Mouse (Mus musculus) neural tube, embryonic 11.5 days (tissue): ENCODE results near the gene Ss18l1. TPM values are rescaled to one million over a fixed set of nuclear protein-coding genes. Genes with fewer than 3 reads are reported as not detected.
A peak's percentile ranks its signal among the peaks of the same experiment; 100 is the strongest.

ENCODE experiments used
- ATAC-seq: fragments of 200-750 bp; cut with Nextera tagmentation; 2 replicates; pipeline ENCODE4 v1.8.0; 2017; ENCODE audit warnings: moderate number of reproducible peaks, mild to moderate bottlenecking, moderate TSS enrichment, moderate library complexity; ENCODE audit not compliant: insufficient read depth, low FRiP score, low TSS enrichment
- DNase-seq: peaks from one replicate; pipeline ENCODE4 v3.0.0-alpha.2; 2015; ENCODE audit warnings: low spot score
- H3K27ac ChIP-seq: fragments of 300-500 bp; sonication (generic); 2 replicates; pipeline ENCODE4 v1.5.1; 2014; ENCODE audit warnings: low read depth, mild to moderate bottlenecking, low read length
- H3K27me3 ChIP-seq: fragments of 300-500 bp; sonication (generic); 2 replicates; pipeline ENCODE4 v1.6.1; 2014; ENCODE audit warnings: mild to moderate bottlenecking, low read length, mixed read lengths; ENCODE audit not compliant: control insufficient read depth, insufficient read depth
- H3K36me3 ChIP-seq: fragments of 300-500 bp; sonication (generic); 2 replicates; pipeline ENCODE4 v1.6.1; 2014; ENCODE audit warnings: mild to moderate bottlenecking, low read length, moderate library complexity, mixed read lengths; ENCODE audit not compliant: control insufficient read depth, insufficient read depth
- H3K4me1 ChIP-seq: fragments of 300-500 bp; sonication (generic); 2 replicates; pipeline ENCODE4 v1.6.1; 2014; ENCODE audit warnings: low read length, mixed read lengths; ENCODE audit not compliant: control insufficient read depth, insufficient read depth
- H3K4me2 ChIP-seq: fragments of 300-500 bp; sonication (generic); 2 replicates; pipeline ENCODE4 v1.6.1; 2014; ENCODE audit warnings: low read depth, mild to moderate bottlenecking, moderate library complexity
- H3K4me3 ChIP-seq: fragments of 300-500 bp; sonication (generic); 2 replicates; pipeline ENCODE4 v1.5.1; 2014; ENCODE audit warnings: low read depth, low read length
- H3K9ac ChIP-seq: fragments of 300-500 bp; sonication (generic); 2 replicates; pipeline ENCODE4 v1.6.1; 2014; ENCODE audit warnings: mild to moderate bottlenecking, low read length
- H3K9me3 ChIP-seq: fragments of 300-500 bp; sonication (generic); 2 replicates; pipeline ENCODE4 v1.6.1; 2016; ENCODE audit warnings: low read length; ENCODE audit not compliant: control insufficient read depth
- WGBS: fragments of 180-500 bp; shearing (Covaris S2); extraction: QIAGEN DNeasy Blood & Tissue Kit; methylation state at CpG from one replicate; pipeline ENCODE4 v1.1.7; 2014; 5-methylcytosine and 5-hydroxymethylcytosine counted together
- polyA plus RNA-seq: library from polyadenylated mRNA; unstranded; fragments of >200 nt; fragmentation: Nextera tagmentation; extraction: Ambion mirVana; gene quantifications from 2 replicates; pipeline ENCODE4 v1.2.1, GENCODE M21; 2014

The Ss18l1 gene
- polyA plus RNA-seq, 1 experiment from 2014 or later, result 20.9 TPM

- Histone ChIP-seq H3K36me3 (no peaks in the 10 kb centered on the region), H3K27ac (peak within 1 kb of the TSS; percentile 75; the same call in 1 of the 2 replicates), H3K4me3 (peak within 1 kb of the TSS; percentile 73), H3K9ac (peak within 1 kb of the TSS; percentile 79), H3K4me1 (peaks cover 9% of the 10 kb centered on the region; the same call in 1 of the 2 replicates), H3K27me3 (no peaks in the 10 kb centered on the region), H3K9me3 (no peaks in the 10 kb centered on the region), H3K4me2 (peak within 1 kb of the TSS; percentile 90)
- peak; percentile 95 for ATAC-seq
- 6% methylated on average over 58 of the region's 58 CpGs for WGBS
- DNase-seq, result peak; percentile 94
Measured at GRCm38 (mm10) chr2:180070481-180071453, 28.5 kb downstream of the Ss18l1 start, which contains the start of gene Mtg2. Gene Mtg2, plus strand, starts transcription at chr2:180070588.

GRCm38 (mm10) chr2:180071671-180072070 is 29.4 kb downstream of the Ss18l1 start:
- WGBS, result 89% methylated on average over 2 of the region's 2 CpGs
- H3K4me2 ChIP-seq, result no peak overlapping the region
- no peaks in the 10 kb centered on the region for H3K9me3 ChIP-seq
- DNase-seq (no peak), ATAC-seq (no peak)
- H3K36me3 ChIP-seq, result no peaks in the 10 kb centered on the region
- H3K4me3 ChIP-seq, result no peak overlapping the region
- H3K9ac ChIP-seq, result no peak overlapping the region
- peaks cover 9% of the 10 kb centered on the region; the same call in 1 of the 2 replicates for H3K4me1 ChIP-seq
- no peak overlapping the region for H3K27ac ChIP-seq
- H3K27me3 ChIP-seq, result no peaks in the 10 kb centered on the region

GRCm38 (mm10) chr2:180072886-180073285 is 30.6 kb downstream of the Ss18l1 start:
- Histone ChIP-seq H3K27me3 (no peaks in the 10 kb centered on the region), H3K9me3 (no peaks in the 10 kb centered on the region), H3K4me3 (no peak overlapping the region), H3K9ac (no peak overlapping the region), H3K36me3 (no peaks in the 10 kb centered on the region), H3K27ac (no peak overlapping the region), H3K4me1 (peaks cover 9% of the 10 kb centered on the region; the same call in 1 of the 2 replicates), H3K4me2 (no peak overlapping the region)
- ATAC-seq (no peak), DNase-seq (no peak)
- 94% methylated on average over 7 of the region's 7 CpGs for WGBS

GRCm38 (mm10) chr2:180077622-180078021 is 35.3 kb downstream of the Ss18l1 start:
- no peaks in the 10 kb centered on the region for H3K27me3 ChIP-seq
- WGBS, result 70% methylated on average over 3 of the region's 3 CpGs
- no peak overlapping the region for H3K9ac ChIP-seq
- ATAC-seq (no peak), DNase-seq (no peak)
- no peaks in the 10 kb centered on the region for H3K9me3 ChIP-seq
- no peak overlapping the region for H3K27ac ChIP-seq
- H3K36me3 ChIP-seq, result no peaks in the 10 kb centered on the region
- no peaks in the 10 kb centered on the region for H3K4me1 ChIP-seq
- H3K4me2 ChIP-seq, result no peak overlapping the region
- H3K4me3 ChIP-seq, result no peak overlapping the region

GRCm38 (mm10) chr2:180080680-180081079 is 38.4 kb downstream of the Ss18l1 start:
- no peak for DNase-seq
- Histone ChIP-seq H3K36me3 (no peaks in the 10 kb centered on the region), H3K4me2 (no peak overlapping the region), H3K4me3 (no peak overlapping the region), H3K27me3 (no peaks in the 10 kb centered on the region), H3K27ac (no peak overlapping the region), H3K9ac (no peak overlapping the region), H3K4me1 (no peaks in the 10 kb centered on the region), H3K9me3 (no peaks in the 10 kb centered on the region)
- WGBS, result 88% methylated on average over 8 of the region's 8 CpGs
- ATAC-seq, result no peak

GRCm38 (mm10) chr2:180083063-180083462 is 40.8 kb downstream of the Ss18l1 start:
- Histone ChIP-seq H3K4me1 (no peaks in the 10 kb centered on the region), H3K4me2 (no peak overlapping the region), H3K9ac (no peak overlapping the region), H3K4me3 (no peak overlapping the region), H3K27ac (no peak overlapping the region), H3K27me3 (no peaks in the 10 kb centered on the region), H3K9me3 (0 out of 2 replicates have a peak, but pooled peaks cover 3% of the 10 kb centered on the region), H3K36me3 (no peaks in the 10 kb centered on the region)
- WGBS, result 92% methylated on average over 10 of the region's 10 CpGs
- no peak for DNase-seq
- no peak for ATAC-seq

GRCm38 (mm10) chr2:180084565-180084964 is 42.3 kb downstream of the Ss18l1 start:
- no peak overlapping the region for H3K9ac ChIP-seq
- H3K4me3 ChIP-seq, result no peak overlapping the region
- no peaks in the 10 kb centered on the region for H3K36me3 ChIP-seq
- H3K27ac ChIP-seq, result no peak overlapping the region
- 0 out of 2 replicates have a peak, but pooled peaks cover 2% of the 10 kb centered on the region for H3K27me3 ChIP-seq
- 48% methylated on average over 3 of the region's 3 CpGs for WGBS
- H3K9me3 ChIP-seq, result 0 out of 2 replicates have a peak, but pooled peaks cover 3% of the 10 kb centered on the region
- H3K4me1 ChIP-seq, result no peaks in the 10 kb centered on the region
- no peak overlapping the region for H3K4me2 ChIP-seq
- no peak for ATAC-seq
- no peak for DNase-seq

GRCm38 (mm10) chr2:180085926-180086636 is 43.8 kb downstream of the Ss18l1 start:
- H3K9me3 ChIP-seq, result 0 out of 2 replicates have a peak, but pooled peaks cover 3% of the 10 kb centered on the region
- H3K4me1 ChIP-seq, result no peaks in the 10 kb centered on the region
- no peak overlapping the region for H3K27ac ChIP-seq
- H3K9ac ChIP-seq, result no peak overlapping the region
- H3K4me2 ChIP-seq, result no peak overlapping the region
- no peak for ATAC-seq
- H3K4me3 ChIP-seq, result no peak overlapping the region
- WGBS, result 77% methylated on average over 16 of the region's 16 CpGs
- H3K27me3 ChIP-seq, result 0 out of 2 replicates have a peak, but pooled peaks cover 2% of the 10 kb centered on the region
- no peaks in the 10 kb centered on the region for H3K36me3 ChIP-seq
- no peak for DNase-seq
